Mouse (Mus musculus) forebrain, embryonic 16.5 days (tissue): ENCODE results near the gene Ppef1. TPM values are rescaled to one million over a fixed set of nuclear protein-coding genes. Genes with fewer than 3 reads are reported as not detected.
A peak's percentile ranks its signal among the peaks of the same experiment; 100 is the strongest.

Experiments used
- ATAC-seq: fragments of 200-750 bp; cut with Nextera tagmentation; 2 replicates; pipeline ENCODE4 v1.8.0; 2017; ENCODE audit warnings: mild to moderate bottlenecking, moderate library complexity
- H3K27ac ChIP-seq: fragments of 300-500 bp; sonication (generic); 2 replicates; pipeline ENCODE4 v1.5.1; 2014; ENCODE audit warnings: low read length, control low read depth
- H3K27me3 ChIP-seq: fragments of 300-500 bp; sonication (generic); replicated peaks from 2 replicates; pipeline ENCODE4 v1.6.1; 2014; ENCODE audit warnings: low read length; ENCODE audit not compliant: control insufficient read depth, insufficient read depth
- H3K36me3 ChIP-seq: fragments of 300-500 bp; sonication (generic); 2 replicates; pipeline ENCODE4 v1.6.1; 2014; ENCODE audit not compliant: control insufficient read depth, insufficient read depth
- H3K4me1 ChIP-seq: fragments of 300-500 bp; sonication (generic); replicated peaks from 2 replicates; pipeline ENCODE4 v1.6.1; 2014; ENCODE audit warnings: low read length; ENCODE audit not compliant: control insufficient read depth, insufficient read depth
- H3K4me2 ChIP-seq: fragments of 300-500 bp; sonication (generic); 2 replicates; pipeline ENCODE4 v1.6.1; 2014; ENCODE audit warnings: mild to moderate bottlenecking, low read length, control low read depth
- H3K4me3 ChIP-seq: fragments of 300-500 bp; sonication (generic); replicated peaks from 2 replicates; pipeline ENCODE4 v1.5.1; 2014; ENCODE audit warnings: mild to moderate bottlenecking, low read length, control low read depth
- H3K9ac ChIP-seq: fragments of 300-500 bp; sonication (generic); replicated peaks from 2 replicates; pipeline ENCODE4 v1.6.1; 2014; ENCODE audit warnings: low read depth, low read length, control low read depth
- H3K9me3 ChIP-seq: fragments of 300-500 bp; sonication (generic); 2 replicates; pipeline ENCODE4 v1.6.1; 2016; ENCODE audit warnings: low read length; ENCODE audit not compliant: control insufficient read depth
- WGBS: fragments of 180-500 bp; shearing (Covaris S2); extraction: QIAGEN DNeasy Blood & Tissue Kit; methylation state at CpG from one replicate; pipeline ENCODE4 v1.1.7; 2014; 5-methylcytosine and 5-hydroxymethylcytosine counted together
- polyA plus RNA-seq: library from polyadenylated mRNA; unstranded; fragments of >200 nt; fragmentation: Nextera tagmentation; extraction: Ambion mirVana; gene quantifications from 2 replicates; pipeline ENCODE4 v1.2.1, GENCODE M21; 2015

Gene Ppef1
- polyA plus RNA-seq, 1 experiment from 2014 or later = 0.96 TPM

- Histone ChIP-seq H3K27me3 (no peaks in the 10 kb centered on the region), H3K4me3 (no peak overlapping the region), H3K27ac (no peak overlapping the region), H3K9ac (no peak overlapping the region), H3K4me1 (0 out of 2 replicates have a peak, but pooled peaks cover 2% of the 10 kb centered on the region), H3K9me3 (no peaks in the 10 kb centered on the region), H3K4me2 (no peak overlapping the region), H3K36me3 (no peaks in the 10 kb centered on the region)
- 93% methylated on average over 4 of the region's 4 CpGs for WGBS
- ATAC-seq = no peak
Observed at GRCm38 (mm10) chrX:160584148-160584838, 151.3 kb downstream of the Ppef1 start.

GRCm38 (mm10) chrX:160583589-160583988, 152.0 kb downstream of the Ppef1 start:
- Histone ChIP-seq H3K27ac (no peak overlapping the region), H3K9me3 (no peaks in the 10 kb centered on the region), H3K36me3 (no peaks in the 10 kb centered on the region), H3K27me3 (no peaks in the 10 kb centered on the region), H3K4me3 (no peak overlapping the region), H3K9ac (no peak overlapping the region), H3K4me2 (no peak overlapping the region), H3K4me1 (0 out of 2 replicates have a peak, but pooled peaks cover 2% of the 10 kb centered on the region)
- 51% methylated on average over 5 of the region's 5 CpGs for WGBS
- peak; percentile 73 for ATAC-seq

Other genes starting within 250 kb of the Ppef1 start
- 11.5 and 13.3 TPM in 2 replicates for gene Phka2, start 233.6 kb downstream of the Ppef1 start, polyA plus RNA-seq
- gene Rs1, start 32.2 kb upstream of the Ppef1 start, polyA plus RNA-seq = 0.07 and 0.18 TPM in 2 replicates
- 0.10 and 0.43 TPM in 2 replicates for gene Gja6, start 171.3 kb upstream of the Ppef1 start, polyA plus RNA-seq